Mouse (Mus musculus) MN1 (cell line): ENCODE results near the gene Aipl1.
"Not testable (repeated sequence)": the region's sequence is repeated elsewhere in the genome, so short reads cannot be mapped to it uniquely, and the experiment has no call there.

ENCODE experiments used
- DNase-seq: peaks from one replicate; pipeline ENCODE4 v3.0.0-alpha.2; 2016; ENCODE audit warnings: low spot score

The Aipl1 gene

GRCm38 (mm10) chr11:72016518-72017252, 20.6 kb downstream of the Aipl1 start:
- no peak for DNase-seq

DNA sequence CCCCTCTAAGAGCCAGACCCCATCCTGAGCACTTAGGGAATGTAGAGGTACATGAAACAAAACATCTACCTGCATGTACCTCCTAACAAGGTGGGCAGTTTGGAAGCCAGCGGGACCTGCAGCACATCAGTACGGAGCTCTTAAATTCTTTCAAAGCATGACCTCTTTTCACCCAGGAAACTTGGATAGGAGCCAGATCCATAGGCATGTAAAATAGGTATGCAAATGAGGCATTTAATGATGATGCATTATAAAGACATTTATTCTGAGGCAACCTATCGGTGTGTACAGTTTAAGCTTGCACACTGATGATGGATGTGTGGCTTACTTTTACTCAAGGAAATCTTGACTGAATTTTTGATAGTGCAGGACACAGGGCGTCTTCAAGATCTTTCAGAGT, 22.6 kb downstream of the Aipl1 start:
- no peak for DNase-seq

GRCm38 (mm10) chr11:72011955-72012354, 25.4 kb downstream of the Aipl1 start:
- no peak for DNase-seq

DNA sequence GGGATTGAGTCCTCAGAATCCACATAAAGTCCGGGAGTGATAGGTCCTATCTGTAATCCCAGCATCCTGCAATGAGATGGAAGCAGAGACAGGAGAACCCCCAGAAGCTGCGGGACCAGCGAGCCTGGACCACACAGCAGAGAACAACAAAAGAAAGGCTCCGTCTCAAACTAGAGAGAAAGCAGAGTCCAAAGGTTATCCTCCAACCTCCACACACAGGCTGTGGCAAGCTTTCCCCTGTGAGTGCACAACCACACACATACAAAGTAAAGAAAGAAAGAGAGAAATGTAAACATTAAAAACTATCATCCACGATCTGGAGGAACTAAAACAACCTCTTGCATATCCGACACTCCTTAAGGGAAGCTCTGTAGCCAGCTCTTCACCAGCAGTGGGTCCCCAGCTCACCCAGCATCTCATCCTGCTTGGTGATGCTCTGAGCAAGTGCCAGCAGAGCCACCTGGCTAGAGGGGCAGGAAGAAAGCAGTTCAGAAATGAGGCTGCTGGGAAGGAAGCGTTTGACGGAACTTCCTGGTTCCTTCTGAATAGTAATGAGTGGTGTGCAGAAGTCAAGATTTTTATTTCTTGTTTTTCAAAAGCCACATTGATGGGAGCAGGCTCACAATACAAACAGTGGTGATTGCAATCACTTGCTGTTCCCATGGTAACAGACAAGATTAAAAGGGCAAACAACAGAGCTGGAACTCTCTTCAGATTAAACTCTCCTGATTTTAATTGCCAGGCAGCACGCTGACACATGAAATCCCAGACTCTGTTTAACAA, 26.2 kb downstream of the Aipl1 start:
- no peak for DNase-seq

DNA sequence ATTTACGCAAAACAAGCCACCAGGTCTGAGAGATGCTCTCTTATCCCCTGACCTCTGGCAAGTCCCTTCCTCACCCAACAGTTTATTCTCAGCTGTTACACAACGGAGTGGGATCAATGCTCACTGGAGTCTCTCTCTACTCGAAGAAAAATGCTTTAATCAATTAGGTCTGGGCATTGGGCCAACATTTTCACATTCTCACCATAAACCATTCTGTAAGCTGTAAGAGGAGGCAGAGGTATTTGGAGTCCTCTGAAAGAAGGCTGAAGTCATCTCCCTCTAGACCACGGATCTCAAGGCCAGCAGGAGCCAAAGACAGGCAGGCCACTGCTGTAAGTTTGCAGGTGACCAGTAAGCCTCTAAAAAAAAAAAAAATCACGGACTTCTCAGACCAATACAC, 26.9 kb downstream of the Aipl1 start:
- DNase-seq: no peak

- DNase-seq: no peak
Observed at GRCm38 (mm10) chr11:72005547-72005946, 31.8 kb downstream of the Aipl1 start.

DNA sequence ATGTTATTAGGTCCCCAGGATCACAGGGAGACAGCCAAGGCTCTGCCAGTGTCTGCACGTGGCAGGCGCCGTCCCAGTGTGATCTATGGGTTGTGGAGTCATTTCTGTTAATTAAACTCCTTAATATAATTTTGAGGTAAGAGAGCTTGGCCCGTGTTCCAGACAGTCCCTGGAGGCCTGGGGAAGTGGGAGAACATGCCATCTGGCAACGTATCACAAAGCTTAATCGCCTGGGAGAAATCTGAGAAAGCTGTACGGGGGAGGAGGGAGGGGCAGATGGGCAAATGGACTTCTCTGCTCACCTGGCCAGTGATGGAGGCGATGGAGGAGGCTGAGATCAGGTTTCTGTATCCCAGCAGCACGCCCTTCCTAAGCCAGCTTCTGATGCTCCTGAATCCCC, 34.1 kb downstream of the Aipl1 start:
- peak; percentile 61 for DNase-seq

DNA sequence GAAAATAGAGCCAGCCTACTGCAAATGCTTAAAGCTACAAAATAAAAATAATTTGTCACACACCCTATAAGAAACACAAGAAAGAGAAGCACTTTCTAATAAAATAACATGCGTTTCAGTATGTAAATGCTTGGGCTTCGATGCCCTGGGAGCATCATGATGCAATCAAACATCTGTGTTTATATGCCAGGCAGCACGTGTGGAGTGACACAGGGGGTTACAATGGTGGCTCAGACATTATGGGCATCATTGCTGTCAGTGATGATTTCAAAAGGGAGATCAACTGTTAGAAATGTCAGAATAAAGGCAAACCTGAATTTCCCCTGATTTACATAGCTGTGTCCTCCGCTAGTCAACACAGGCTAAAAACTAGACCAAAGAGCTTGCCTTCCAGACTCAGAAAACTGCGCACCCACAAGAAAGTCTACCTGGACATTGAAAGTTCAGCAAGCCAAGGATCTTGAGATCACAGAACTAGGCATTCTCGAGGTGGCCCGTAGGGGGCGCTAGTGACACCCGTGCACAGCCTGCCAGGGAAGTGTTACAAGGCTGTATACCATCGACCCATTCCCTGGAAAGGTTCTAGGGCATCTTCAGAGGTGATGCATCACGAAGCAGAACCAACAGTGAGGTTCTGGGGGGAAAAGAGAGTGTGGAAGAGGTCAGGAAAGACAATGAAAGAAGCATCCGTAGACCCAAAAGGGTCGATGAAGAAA, 35.0 kb downstream of the Aipl1 start:
- DNase-seq: no peak

DNA sequence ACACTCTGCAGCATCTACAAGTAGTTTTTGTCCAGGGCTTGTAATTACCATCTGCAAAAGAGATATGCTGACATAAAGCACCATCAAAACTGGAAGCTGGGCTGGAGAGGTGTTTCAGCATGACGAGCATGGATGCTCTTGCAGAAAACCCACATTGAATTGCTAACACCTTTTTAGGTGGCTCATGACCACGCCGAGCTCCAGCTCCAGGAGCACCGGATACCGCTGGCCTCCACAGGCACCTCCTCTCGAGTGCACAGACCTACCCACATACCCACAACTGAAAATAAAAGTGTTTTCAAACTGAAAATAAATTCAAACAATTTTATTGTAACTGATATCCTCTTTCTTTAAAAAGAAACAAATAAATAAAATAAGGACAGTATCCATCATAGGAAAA, 37.1 kb downstream of the Aipl1 start:
- no peak for DNase-seq

DNA sequence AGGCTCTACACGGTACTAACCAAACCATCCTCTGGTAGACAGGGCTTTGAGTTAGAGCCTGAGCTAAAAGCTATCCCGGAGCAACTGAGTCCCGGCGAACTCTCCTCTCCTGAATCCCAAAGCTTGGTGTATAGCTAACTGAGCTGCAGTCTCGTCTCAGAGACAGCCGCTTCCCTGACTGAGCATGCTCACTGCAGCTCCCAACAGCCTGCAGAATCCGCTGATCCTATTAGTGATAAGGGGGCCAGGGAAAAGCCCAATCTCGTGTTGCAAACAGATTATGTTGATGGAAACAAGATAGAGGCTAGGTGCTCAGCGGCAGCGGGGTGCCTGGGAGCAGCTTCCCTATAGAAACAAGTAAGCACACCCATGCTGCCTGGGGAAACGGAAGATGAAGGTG, 40.5 kb downstream of the Aipl1 start:
- DNase-seq: no peak

- DNase-seq: peak; percentile 53
Observed at GRCm38 (mm10) chr11:71995968-71996511, 41.3 kb downstream of the Aipl1 start.

DNA sequence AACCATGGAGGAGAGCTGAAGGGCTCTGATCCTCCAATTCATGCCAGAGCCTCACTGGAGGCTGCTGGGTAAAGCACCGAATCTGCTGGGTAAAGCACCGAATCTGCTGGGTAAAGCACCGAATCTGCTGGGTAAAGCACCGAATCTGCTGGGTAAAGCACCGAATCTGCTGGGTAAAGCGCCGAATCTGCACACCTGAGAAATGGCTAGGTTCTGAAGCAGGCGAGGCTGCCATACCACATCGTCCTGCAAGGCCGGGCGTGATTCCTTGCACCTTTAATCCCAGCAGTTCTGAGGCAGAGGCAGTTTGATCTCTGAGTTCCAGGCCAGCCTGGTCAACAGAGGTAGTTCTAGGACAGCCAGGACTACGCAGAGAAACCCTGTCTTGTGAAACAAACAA, 44.9 kb downstream of the Aipl1 start:
- no peak for DNase-seq

DNA sequence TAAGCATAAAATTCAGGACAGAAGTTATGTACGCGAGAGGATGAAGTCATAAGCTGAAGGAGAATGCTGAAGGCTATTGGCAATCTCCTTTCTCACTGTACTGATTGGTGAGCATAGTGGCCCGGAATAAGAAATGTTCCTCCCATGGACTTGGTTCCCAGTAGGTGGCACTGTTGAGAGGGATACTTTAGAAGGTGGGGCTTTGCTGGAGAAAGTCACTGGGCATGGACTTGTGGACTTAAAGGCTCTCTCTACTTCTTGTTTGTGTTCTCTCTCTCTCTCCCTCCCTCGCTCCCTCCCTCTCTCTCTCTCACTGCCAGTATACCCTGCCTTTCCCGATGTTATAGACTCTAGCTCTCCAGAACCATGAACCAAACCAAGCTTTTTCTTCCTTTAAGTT, 45.8 kb downstream of the Aipl1 start:
- no peak for DNase-seq

DNA sequence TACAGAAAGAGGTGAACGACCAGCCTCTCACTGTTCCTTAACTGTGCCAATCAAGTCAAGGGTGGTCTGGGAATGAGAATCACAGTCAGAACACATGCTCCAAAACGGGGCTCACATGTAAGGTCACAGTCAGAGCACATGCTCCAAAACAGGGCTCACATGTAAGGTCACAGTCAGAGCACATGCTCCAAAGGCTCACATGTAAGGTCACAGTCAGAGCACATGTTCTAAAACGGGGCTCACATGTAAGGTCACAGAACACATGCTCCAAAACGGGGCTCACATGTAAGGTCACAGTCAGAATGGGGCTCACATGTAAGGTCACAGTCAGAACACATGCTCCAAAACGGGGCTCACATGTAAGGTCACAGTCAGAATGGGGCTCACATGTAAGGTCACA, 47.9 kb downstream of the Aipl1 start:
- not testable (repeated sequence) for DNase-seq

- no peak for DNase-seq
Observed at GRCm38 (mm10) chr11:71987159-71988150, 49.9 kb downstream of the Aipl1 start.

- DNase-seq: no peak
Observed at GRCm38 (mm10) chr11:71985783-71986182, 51.5 kb downstream of the Aipl1 start.

- DNase-seq: no peak
Observed at GRCm38 (mm10) chr11:71985101-71985711, 52.1 kb downstream of the Aipl1 start.

GRCm38 (mm10) chr11:71984093-71984492, 53.2 kb downstream of the Aipl1 start:
- no peak for DNase-seq
